Mouse (Mus musculus) lung, embryonic 15.5 days (tissue): ENCODE results near the gene Vps26c. TPM values are rescaled to one million over a fixed set of nuclear protein-coding genes. Genes with fewer than 3 reads are reported as not detected.

Experiments used
- polyA plus RNA-seq: library from polyadenylated mRNA; unstranded; fragments of >200 nt; fragmentation: Nextera tagmentation; extraction: Ambion mirVana; gene quantifications from 2 replicates; pipeline ENCODE4 v1.2.1, GENCODE M21; 2015

Vps26c gene
- polyA plus RNA-seq, 1 experiment from 2014 or later = 65.2 TPM

Other genes starting within 250 kb of the Vps26c start
- gene Hlcs, start 213.3 kb downstream of the Vps26c start, polyA plus RNA-seq = 6.9 and 9.1 TPM in 2 replicates
- 24.4 and 26.5 TPM in 2 replicates for gene Ripply3, start 198.4 kb downstream of the Vps26c start, polyA plus RNA-seq
- 171 and 177 TPM in 2 replicates for gene Ttc3, start 156.2 kb downstream of the Vps26c start, polyA plus RNA-seq
- 95.9 and 98.0 TPM in 2 replicates for gene Pigp, start 155.0 kb downstream of the Vps26c start, polyA plus RNA-seq
- 7.8 and 8.0 TPM in 2 replicates for gene Dyrk1a, start 43.2 kb upstream of the Vps26c start, polyA plus RNA-seq